Mouse (Mus musculus) urinary bladder, postnatal 36 days (tissue): ENCODE measurements at regions not wholly inside any gene's neighbourhood (a gene's known extent, or its start where the extent isn't known, plus 50 kb on each side); places are given as distances from the start of the nearest gene placed in this dataset.

ENCODE experiments used
- DNase-seq, 2 experiments: peaks; one replicate each; pipeline ENCODE4 v3.0.0; 2022; ENCODE audit warnings: low spot score in 2 of 2, mixed read lengths in 1 of 2

DNA sequence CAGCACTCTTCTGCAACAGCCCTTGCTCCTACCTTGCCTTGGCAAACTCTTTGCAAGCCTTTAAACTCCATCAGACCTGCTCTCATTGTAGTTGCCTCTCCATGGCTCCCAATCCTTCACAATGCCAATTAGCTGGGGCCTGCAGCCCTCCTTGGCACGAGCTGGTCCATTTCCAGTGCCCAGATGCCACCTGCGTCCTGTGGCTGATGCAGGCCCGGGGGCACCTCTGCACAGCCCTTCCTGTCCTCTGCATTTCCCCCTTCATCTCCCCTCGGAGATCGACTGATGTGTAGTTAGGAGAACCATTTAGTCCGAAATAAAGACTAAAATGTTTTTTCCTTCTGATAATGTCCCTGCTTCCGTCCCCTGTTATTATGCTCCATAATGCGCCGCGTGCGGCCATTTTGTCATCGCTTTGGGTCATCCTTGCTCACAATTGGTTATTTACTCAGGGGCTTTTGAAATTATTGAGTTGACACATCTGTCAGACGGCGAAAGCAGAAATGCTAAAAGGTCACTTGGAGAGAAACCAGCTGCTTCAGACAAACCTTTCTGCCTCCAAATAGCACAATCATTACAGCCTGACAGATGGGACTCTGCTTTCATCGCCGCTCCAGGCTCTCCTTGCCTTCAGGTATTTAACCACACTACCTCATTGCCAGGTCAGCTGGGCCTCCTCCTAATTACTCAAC, 250.0 kb upstream of the Fam92a start:
- no peak for DNase-seq

DNA sequence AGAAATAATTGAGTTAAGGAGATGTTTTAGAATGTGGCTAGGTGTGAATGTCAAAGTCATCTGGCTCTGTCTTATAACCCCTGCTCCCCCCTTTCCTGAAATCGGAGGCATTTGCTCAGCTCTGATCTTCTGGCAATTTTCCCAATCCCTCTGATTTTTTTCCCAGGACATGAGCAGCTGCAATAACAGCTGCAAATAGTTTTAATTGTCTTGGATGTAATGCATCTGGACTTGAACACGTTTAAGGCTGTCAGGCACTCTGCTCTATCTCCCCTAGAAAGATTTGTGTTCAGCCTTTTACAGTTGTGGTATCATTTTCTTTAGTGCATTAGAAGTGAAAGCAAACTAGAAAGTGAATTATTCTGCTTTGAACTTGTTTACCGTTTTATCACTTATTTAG, 246.3 kb upstream of the Fam92a start:
- DNase-seq: no peak

DNA sequence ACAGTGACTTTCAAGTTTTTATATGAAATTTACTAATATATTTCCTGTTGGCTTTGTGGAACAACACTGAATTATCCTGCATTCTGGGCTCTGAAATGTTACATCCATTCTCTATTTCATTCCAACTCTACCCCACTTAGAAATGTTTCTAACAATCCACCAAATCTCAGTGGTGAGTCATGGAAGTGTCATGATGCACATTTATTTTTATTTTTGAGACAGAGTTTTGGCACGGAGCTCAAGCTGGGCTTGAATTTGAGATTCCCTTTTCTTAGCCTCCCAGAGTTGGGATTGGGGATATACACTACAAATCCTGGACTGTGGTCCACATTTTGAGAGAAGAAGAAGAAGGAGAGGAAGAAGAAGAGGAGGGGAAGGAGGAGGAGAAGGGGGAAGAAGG, 223.5 kb upstream of the Fam92a start:
- no peak for DNase-seq

DNA sequence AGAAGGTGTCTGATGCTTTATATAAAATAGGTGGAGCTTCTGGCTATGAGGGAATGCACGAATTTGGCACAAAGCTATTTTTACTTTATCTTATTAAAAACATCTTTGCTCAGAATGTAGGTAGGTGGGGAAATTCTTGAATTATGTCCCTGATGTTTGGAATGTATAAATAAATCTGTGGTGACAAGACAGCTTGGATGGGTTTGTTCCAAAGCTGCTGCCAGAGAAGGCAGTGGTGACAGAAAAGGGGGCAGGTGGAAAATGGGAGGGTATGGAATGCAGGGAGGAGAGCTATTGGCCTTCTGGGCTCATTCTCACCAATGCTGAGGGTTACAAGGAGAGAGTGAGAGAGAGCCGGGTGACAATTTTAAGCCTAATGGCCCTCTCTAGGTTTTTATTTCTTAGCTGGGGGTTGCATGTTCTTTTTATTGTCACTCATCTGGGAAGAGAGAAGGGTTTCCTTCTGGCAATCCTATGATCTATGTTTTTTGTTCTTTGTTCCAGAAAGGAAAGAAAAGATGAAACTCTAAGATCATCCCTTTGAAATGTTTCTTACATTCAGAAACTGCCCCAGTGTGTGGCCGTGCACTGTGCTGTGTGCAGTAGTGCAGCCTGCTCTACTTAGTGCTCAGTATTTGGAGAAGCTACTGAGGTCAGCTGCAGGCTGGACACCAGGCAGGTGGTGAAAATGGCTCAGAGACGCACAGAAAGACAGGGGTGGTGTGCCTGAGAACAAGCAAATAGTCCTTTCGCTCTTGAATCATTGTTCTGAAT, 205.2 kb upstream of the Fam92a start:
- no peak for DNase-seq

DNA sequence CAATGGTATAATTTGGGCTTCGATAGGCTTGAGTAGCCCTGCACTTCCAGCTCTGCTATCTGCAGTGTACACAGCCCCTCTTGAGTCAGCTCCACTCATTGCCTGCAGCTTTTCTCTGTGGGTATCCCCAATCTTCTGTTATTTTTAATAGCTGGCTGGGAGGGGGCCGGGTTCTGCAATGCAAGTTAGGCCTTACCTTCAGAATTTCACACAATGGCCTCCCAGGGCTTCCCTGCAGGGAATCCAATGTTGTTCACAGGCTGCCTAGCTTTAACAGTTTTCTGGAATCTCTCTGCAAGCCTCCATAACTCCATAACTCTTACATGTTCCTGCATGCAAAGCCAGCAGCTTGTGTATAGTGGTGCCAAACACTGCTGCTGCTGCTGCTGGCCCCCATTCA, 197.7 kb upstream of the Fam92a start:
- DNase-seq: no peak

DNA sequence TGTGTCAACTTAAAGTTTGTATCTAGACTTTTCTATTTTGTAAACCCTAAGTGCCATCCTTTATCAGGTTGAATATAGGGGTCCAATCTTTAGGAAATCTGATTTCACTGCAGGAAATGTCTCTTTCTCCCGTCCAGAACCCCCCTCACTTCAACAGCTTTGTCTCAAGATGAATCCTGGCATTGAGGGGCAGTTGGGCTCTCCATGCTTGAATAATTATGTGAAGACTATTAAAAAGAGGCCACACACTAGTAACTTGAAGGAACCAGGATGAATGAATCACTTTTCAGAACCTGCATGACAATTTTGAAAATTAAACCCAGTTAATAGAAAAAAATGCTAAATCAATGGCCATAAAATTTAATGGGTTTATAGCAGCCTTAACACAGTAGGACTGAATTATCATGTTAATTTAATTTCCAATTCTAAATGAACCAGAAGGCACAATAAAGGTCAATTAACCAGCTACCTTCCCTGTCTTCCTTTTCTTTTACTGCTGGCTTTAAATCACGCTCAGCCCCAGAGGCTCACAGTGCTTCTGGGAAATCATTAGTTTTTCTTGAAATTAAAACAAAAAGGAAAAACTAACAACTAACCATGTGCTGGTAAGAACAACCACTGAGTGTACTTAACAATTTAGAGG, 185.3 kb upstream of the Fam92a start:
- DNase-seq: no peak

DNA sequence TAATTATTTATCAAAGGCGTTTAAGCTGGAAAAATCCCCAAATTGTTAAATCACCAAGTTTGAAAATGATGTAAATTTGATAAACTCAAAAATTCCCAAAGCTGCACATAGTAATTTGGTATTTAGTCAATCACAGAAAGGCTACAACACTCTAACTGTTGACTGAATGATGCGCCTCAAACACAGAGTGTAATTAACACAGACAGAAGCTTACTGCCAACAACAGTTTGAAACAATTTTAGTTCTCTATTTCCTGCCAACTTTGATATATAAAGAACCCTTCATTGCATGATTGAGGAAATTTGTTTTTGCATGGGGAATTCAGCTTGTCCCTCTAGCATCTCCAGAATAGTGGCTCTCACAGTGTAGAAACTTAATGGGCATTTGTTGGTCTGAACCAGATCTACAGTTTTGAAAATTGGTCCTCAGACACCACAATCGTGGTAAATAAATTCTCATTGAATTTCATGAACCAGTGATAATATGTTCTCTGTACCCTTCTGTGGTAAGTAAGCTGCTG, 181.6 kb upstream of the Fam92a start:
- DNase-seq: no peak

DNA sequence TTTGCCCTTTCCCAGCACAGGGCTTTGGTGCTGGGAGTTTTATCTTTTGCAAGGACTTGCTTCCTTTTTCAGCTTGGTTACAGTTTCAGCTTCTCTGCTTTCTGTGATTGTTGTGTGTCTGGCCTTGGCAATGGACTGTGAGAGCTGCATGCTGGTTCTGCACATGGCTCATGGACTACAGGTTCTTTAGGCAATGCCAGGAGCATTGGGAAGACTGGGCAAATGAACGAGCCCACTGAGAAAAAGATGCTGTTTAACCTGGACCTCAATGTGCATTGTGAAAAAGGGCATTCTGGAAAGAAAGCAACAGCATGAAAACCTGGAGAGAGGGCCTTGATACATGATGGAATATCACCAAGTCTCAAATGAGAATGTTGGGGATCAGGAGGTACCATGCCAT, 167.4 kb upstream of the Fam92a start:
- DNase-seq: no peak

DNA sequence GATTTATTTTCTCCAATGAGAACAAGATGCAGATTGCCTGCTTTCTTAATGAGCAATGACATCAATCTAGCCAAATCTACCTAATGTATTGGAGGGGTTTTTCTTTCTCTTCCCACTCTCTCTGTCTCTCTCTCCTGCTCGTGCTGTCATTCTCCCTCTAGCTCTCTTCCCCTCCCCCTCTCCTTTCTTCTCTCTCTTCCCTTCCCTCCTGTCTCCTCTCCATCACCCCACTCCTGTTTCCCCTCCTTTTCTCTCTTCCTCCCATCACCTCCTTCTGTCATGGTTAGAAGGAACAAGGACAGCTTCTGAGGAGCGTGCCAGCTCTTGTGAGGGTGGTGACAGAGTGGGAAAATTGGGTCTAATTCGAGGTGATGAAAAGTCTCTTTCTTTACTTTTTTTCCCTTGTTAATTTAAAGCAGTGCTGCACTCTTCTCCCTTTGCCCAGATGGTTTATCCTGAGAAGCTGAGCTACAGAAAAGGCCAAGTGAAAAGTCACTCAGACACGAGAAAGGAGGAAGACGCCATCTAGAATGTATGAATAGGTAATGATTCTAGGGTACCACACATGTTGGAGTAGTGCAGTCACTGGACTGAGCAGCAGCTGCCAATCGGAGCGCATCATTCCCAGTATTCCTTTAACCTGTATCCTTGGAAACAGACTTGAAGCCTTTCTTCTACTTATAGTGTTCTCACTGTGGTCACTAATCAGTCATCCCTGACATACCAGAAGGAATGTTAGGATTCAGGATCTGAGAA, 163.2 kb upstream of the Fam92a start:
- no peak for DNase-seq

DNA sequence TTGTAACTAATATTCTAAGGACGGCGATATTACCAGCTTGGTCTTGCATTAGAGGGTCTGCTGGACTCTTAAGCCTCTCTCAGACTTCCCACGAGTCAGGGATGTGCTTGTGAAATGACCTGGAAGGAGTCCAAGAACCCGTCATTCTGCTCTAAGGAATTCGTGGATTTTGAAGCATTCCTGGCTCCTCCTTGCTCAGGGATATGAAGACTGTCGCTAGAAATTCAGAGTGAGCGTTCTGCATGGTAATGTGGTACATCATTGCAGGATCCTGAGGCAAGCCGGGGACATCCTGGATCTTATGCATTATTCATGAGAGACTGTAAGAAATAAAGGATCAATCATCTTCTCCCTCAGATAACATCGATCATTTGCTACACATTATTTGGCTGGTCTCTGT, 162.6 kb upstream of the Fam92a start:
- no peak for DNase-seq

DNA sequence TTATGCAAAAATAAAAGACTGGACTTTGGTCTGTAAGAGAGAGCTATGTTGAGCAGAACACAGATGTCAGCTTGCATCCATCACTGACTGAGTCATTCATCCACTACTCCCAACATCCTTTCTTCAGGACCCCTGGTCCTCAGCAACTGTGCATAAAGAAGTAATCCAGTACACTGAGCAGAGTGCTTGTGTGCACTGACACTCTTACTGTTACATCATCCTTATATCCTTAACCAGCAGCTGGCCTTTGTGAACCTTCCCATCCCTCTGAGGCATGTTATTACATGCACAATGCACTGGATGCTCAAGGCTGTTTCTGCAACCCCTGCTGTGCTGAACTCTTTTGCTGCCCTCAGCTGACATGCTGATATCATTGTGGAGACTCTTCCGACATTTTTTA, 144.2 kb upstream of the Fam92a start:
- DNase-seq: no peak

DNA sequence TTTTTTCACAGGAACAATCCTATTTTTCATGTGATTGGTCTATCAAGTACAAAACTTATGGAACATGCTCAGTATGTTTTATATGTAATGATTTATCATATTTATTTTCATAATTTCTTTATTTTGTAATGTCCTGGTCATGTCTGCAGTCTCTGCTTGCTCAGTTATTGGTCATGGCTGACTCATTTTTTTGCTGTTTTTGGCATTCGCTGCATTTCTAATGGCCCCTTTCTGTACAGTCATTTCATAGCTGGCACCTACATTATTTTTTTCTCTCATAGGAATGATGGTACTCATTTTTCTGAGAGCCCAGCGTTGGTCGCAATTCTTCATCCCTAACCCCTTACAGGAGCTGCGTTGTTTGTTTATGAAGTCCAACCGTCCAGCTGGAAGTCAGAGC, 136.5 kb upstream of the Fam92a start:
- DNase-seq: no peak

DNA sequence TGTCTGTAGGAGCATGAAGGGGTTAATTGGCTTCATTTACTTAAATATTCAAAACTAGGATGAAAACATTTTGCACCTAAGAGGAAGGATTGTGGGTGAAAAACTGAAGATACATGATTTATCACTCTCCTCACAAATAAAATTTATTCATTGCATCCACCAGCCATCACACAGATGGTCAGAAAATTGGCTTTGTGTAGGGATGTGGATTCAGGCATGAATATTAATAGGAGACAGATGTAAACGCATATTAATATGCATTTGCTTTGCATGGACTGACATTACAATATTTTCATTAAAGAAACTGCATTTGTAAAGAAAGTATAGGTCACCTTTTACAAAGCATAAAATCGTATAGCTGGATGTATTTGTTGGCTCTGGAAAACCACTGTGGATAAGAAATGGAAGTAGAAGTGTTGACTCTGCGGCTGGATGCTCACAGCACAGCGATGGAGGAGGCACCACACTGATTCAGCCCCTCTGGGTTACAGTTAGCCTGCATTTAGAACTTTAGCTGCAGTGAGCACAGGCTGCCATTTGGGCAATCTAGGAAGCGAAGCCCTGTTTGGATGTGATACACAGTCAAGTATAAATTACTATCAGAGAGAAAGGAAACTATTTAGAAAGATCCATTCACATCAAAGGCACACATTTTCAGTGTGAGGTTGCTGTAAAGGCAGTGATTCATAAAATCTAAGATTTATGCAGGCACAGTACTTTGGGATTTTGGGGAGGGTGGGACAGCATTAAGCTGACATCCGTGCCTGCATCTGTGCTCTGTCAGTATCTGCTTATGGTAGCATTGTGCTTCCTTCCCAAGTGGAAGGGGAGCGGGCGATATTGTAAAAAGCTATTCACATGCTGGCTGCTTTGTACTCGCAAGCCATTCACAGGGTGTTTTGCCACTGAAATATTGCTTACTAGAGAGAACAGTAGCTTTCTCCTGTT, 135.1 kb upstream of the Fam92a start:
- DNase-seq: no peak

DNA sequence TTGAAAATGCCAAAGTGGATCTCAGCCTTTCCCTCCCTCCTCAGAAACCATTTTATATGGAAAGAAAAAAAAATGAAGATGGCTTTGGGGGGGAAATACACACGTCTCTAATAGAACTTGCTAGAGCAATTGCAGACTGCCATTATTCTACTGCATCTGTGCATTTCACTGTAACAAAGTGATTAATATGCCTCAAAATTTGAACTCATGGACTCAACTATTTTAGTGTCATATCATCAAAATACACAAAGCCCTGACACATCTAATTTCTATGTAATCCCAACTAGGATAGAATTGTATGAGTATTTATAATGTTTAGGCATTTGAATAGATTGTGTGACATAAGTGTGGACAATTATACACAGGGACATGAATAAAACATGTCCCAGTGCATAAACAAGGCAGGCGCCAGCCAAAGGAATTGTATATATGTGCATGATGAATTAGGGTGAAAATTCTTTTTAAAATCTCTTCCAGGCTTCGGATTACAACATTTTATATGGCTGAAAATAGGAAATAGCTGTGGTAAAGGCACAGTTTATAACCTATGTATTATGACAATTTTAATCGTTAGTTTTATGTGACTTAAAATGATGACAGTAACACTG, 115.4 kb upstream of the Fam92a start:
- no peak for DNase-seq

DNA sequence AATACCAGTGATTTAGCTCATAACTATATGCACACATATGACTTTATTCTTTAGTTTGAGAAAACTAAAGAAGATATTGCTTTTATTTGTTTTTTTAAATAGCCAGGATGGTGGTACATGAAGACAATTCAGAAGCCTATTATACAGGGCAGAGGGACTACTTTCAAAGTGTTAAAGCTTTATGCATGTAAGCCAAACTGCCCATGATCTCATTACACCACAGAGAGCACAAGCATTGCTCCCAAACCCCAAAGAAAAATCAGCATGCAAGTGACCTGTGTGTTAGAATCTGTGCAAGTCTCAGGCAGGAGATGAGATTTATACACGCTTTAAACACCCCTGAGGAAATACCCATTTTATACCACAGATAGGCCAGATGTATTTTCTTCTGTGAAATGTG, 114.6 kb upstream of the Fam92a start:
- DNase-seq: no peak

DNA sequence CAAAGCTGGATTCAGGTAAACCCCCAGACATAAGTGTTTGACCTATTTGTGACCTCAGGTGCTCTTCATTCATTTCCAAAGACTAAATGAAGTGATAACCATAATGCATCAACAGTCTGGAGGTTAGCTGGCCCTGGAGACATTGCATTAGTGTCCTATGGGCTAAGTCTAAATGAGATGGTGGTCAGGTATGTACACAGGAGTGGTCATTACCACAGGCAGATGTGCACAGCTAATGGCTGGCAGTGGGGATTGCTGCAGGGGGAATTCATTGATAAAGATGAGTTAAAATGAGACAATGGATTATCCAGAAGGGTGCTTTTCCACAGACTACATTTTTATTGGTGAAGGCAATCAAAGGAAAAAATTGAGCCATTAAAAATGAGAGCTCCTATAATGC, 114.2 kb upstream of the Fam92a start:
- DNase-seq: no peak

DNA sequence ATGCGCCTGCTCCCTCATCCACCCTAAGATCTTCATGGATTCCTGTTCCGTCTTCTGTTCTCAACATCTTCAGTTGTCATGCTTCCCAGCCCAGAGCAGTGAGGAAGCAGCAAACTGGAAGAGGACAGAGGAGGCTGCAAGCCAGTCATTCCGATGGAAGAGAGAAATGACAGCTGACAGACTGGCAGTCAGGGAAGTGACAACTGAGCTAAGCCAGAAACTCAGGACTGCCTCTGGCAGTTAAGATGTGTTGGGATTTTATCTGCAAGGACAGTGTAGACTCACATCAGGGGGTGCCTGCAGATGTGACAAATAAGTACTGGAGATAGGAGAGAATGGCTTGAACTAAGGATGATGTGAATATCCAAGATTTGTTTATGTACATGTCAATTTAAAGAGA, 106.1 kb upstream of the Fam92a start:
- no peak for DNase-seq

DNA sequence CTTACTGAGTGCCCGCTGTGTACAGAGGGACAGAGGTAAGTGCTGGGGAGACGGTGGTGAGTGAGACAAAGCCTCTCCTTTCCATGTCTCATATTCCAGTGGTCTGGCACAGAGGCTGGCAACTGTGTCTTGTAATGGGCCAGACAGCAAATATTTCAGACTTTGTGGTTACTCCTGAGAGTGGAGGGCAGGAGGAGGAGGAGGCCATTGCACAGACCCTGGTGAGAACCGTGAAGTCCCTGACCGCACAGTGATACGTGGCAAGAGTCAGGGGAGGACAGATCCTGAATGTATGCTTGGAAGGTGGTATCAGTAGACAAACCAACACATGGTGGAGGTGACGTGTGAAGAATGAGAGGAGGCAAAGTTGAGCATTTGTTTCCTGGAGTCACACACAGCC, 101.6 kb upstream of the Fam92a start:
- DNase-seq: no peak

DNA sequence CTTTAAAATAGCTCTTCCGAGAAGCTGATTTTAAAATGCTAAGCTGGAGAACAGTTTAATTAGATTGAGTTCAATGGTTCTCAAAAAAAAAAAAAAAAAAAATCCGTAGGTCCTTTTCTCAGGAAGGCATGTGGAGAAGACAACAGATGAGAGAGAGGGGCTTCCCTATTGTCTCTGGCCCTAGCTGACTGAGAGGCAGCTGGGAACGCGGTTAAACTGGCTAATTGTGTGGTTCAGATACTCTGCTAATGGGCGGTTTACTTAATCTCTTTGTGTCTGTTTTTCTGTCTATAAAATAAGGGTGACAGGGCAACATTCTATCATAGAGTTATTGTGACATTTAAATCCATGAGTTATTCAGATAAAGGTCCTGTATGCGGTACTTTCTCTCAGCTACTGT, 101.1 kb upstream of the Fam92a start:
- DNase-seq: no peak

DNA sequence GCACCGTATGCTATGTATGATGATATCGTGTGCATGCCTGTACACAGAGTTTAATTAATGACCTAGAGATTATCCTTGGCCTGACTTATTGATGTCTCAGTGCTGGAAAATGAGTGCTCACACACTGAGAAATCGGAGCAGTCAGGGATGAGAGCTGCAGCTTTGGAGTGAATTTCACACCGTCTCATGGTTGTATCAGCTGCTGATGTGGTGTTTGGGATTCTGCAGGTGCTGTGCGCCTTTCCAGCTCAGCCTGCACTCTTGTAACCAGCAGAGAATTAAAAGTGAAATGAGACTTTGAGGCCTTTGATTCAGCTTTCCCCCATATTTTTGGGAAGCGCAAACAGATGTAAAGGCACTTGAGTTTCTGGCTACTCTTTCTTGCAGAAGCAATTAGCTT, 100.6 kb upstream of the Fam92a start:
- no peak for DNase-seq

DNA sequence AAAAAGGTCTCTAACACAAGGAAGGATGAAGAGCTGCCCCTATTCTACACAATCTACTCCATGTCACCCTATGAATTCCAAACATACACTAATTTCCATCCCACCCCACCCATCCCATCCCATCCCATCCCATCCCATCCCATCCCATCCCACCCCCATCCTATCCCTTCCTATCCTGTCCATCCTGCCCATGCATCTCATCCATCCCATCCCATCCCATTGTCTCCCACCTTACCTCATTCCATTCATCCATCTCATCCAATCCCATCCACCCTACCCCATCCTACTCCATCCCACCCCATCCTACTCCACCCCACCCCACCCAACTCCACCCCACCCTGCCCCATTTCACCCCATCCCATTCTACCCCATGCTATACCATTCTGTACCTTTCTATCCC, 91.9 kb upstream of the Fam92a start:
- no peak for DNase-seq
